Mouse (Mus musculus): ENCODE measurements at regions not wholly inside any gene's neighbourhood (a gene's known extent, or its start where the extent isn't known, plus 50 kb on each side); places are given as distances from the start of the nearest gene placed in this dataset.

GRCm38 (mm10) chr4:153602496-153602895 is 119.9 kb upstream of the Ajap1 start:
- no peak for TF ChIP-seq CTCF (IDR thresholded peaks at IDR 0.05; ENCODE audit: low read depth, low read length)
- no peak for TF ChIP-seq POLR2A (IDR thresholded peaks at IDR 0.05; ENCODE audit: borderline replicate concordance, low read depth, low read length)
